Mouse (Mus musculus) natural killer cell, adult 2 months (primary cell): ENCODE results near the gene Etfrf1.

ENCODE experiments used
- DNase-seq, 2 experiments: peaks; one replicate each; pipeline ENCODE4 v3.0.0; 2022; ENCODE audit warnings: low spot score in 2 of 2

The Etfrf1 gene

GRCm38 (mm10) chr6:145226296-145226695, 15.4 kb downstream of the Etfrf1 start:
- no peak for DNase-seq

- no peak for DNase-seq
Observed at GRCm38 (mm10) chr6:145234391-145234790, 23.5 kb downstream of the Etfrf1 start.

GRCm38 (mm10) chr6:145235367-145235766, 24.4 kb downstream of the Etfrf1 start:
- DNase-seq, result no peak

- no peak for DNase-seq
Observed at GRCm38 (mm10) chr6:145237148-145237547, 26.2 kb downstream of the Etfrf1 start.

GRCm38 (mm10) chr6:145240285-145240684, 29.4 kb downstream of the Etfrf1 start:
- no peak for DNase-seq

- DNase-seq, result no peak
Observed at GRCm38 (mm10) chr6:145242521-145242920, 31.6 kb downstream of the Etfrf1 start.

GRCm38 (mm10) chr6:145246841-145247240, 35.9 kb downstream of the Etfrf1 start:
- DNase-seq, result no peak

- no peak for DNase-seq
Observed at GRCm38 (mm10) chr6:145247886-145248285, 37.0 kb downstream of the Etfrf1 start.

- peak; percentile 81 to 84 for DNase-seq
Observed at GRCm38 (mm10) chr6:145249291-145250184, 38.6 kb downstream of the Etfrf1 start.

GRCm38 (mm10) chr6:145250185-145250791, 39.4 kb downstream of the Etfrf1 start, which contains the start of gene Kras:
TSS of gene Kras (minus strand) at chr6:145250239.
- peak; percentile 79 to 88 for DNase-seq

- no peak for DNase-seq
Observed at GRCm38 (mm10) chr6:145250820-145251219, 39.9 kb downstream of the Etfrf1 start.

GRCm38 (mm10) chr6:145255952-145256700, 45.2 kb downstream of the Etfrf1 start:
- no peak for DNase-seq

- no peak for DNase-seq
Observed at GRCm38 (mm10) chr6:145256701-145257073, 45.8 kb downstream of the Etfrf1 start.

GRCm38 (mm10) chr6:145262314-145262713, 51.4 kb downstream of the Etfrf1 start:
- DNase-seq, result no peak
